Mouse (Mus musculus): ENCODE data around the gene Bmpr1b. TPM values are rescaled to one million over a fixed set of nuclear protein-coding genes. Genes with fewer than 3 reads are reported as not detected.

Gene Bmpr1b
- total RNA-seq, 1 experiment = 0.85 TPM

GRCm38 (mm10) chr3:142114762-142115316, 54.4 kb downstream of the Bmpr1b start:
- no peaks in the 10 kb centered on the region for H3K9me3 ChIP-seq (ENCODE audit: control insufficient read depth, insufficient read depth, low read depth, low read length)
- H3K4me1 ChIP-seq (ENCODE audit: control insufficient read depth in 2 of 2, insufficient read depth in 2 of 2, low read length in 2 of 2, poor library complexity in 1 of 2) = no peaks in the 10 kb centered on the region
- no peaks in the 10 kb centered on the region for H3K36me3 ChIP-seq (ENCODE audit: control insufficient read depth, insufficient read depth, low read length, poor library complexity, severe bottlenecking)
- in situ Hi-C loops (cut with MboI; ENCODE audit: low sequenced_read_pairs in 2 of 2, unreplicated experiment in 2 of 2) = no loop called here
- TF ChIP-seq MAFK (IDR thresholded peaks at IDR 0.05; ENCODE audit: insufficient read depth, low read depth, low read length) (no peak), ZNF384 (IDR thresholded peaks at IDR 0.05; ENCODE audit: low read depth, low read length) (no peak), HCFC1 (IDR thresholded peaks at IDR 0.05; ENCODE audit: borderline replicate concordance, insufficient read depth, low read length) (no peak), ZC3H11A (IDR thresholded peaks at IDR 0.05; ENCODE audit: borderline replicate concordance, low read depth, low read length) (no peak), CHD2 (IDR thresholded peaks at IDR 0.05; ENCODE audit: low read depth, low read length) (no peak)
- H3K9ac ChIP-seq (ENCODE audit: insufficient read depth, low read depth, low read length, poor library complexity, severe bottlenecking) = no peak overlapping the region
- DNase-seq (ENCODE audit: low read depth, low spot score) = no peak
- H3K4me3 ChIP-seq (ENCODE audit: insufficient read depth in 1 of 2, low read depth in 1 of 2, low read length in 2 of 2, poor library complexity in 1 of 2, severe bottlenecking in 1 of 2) = no peak overlapping the region
- H3K27ac ChIP-seq (ENCODE audit: insufficient read depth, low read depth, low read length, poor library complexity, severe bottlenecking) = no peak overlapping the region

- Histone ChIP-seq H3K36me3 (ENCODE audit: control insufficient read depth, insufficient read depth, low read length, poor library complexity, severe bottlenecking) (no peaks in the 10 kb centered on the region), H3K4me3 (ENCODE audit: insufficient read depth in 1 of 2, low read depth in 1 of 2, low read length in 2 of 2, poor library complexity in 1 of 2, severe bottlenecking in 1 of 2) (no peak overlapping the region), H3K9ac (ENCODE audit: insufficient read depth, low read depth, low read length, poor library complexity, severe bottlenecking) (no peak overlapping the region), H3K9me3 (ENCODE audit: control insufficient read depth, insufficient read depth, low read depth, low read length) (no peaks in the 10 kb centered on the region), H3K27ac (ENCODE audit: insufficient read depth, low read depth, low read length, poor library complexity, severe bottlenecking) (no peak overlapping the region), H3K4me1 (ENCODE audit: control insufficient read depth in 2 of 2, insufficient read depth in 2 of 2, low read length in 2 of 2, poor library complexity in 1 of 2) (no peaks in the 10 kb centered on the region)
- DNase-seq (ENCODE audit: low read depth, low spot score) = no peak
- in situ Hi-C loops (cut with MboI; ENCODE audit: low sequenced_read_pairs in 2 of 2, unreplicated experiment in 2 of 2) = no loop called here
- no peak for TF ChIP-seq ZNF384 (IDR thresholded peaks at IDR 0.05; ENCODE audit: low read depth, low read length)
- no peak for TF ChIP-seq CHD2 (IDR thresholded peaks at IDR 0.05; ENCODE audit: low read depth, low read length)
- no peak for TF ChIP-seq ZC3H11A (IDR thresholded peaks at IDR 0.05; ENCODE audit: borderline replicate concordance, low read depth, low read length)
- TF ChIP-seq HCFC1 (IDR thresholded peaks at IDR 0.05; ENCODE audit: borderline replicate concordance, insufficient read depth, low read length) = no peak
- no peak for TF ChIP-seq MAFK (IDR thresholded peaks at IDR 0.05; ENCODE audit: insufficient read depth, low read depth, low read length)
Observed at GRCm38 (mm10) chr3:142114190-142114589, 55.0 kb downstream of the Bmpr1b start.

GRCm38 (mm10) chr3:142113208-142113607, 56.0 kb downstream of the Bmpr1b start:
- Histone ChIP-seq H3K4me1 (ENCODE audit: control insufficient read depth in 2 of 2, insufficient read depth in 2 of 2, low read length in 2 of 2, poor library complexity in 1 of 2) (no peaks in the 10 kb centered on the region), H3K4me3 (ENCODE audit: insufficient read depth in 1 of 2, low read depth in 1 of 2, low read length in 2 of 2, poor library complexity in 1 of 2, severe bottlenecking in 1 of 2) (no peak overlapping the region), H3K9me3 (ENCODE audit: control insufficient read depth, insufficient read depth, low read depth, low read length) (no peaks in the 10 kb centered on the region), H3K9ac (ENCODE audit: insufficient read depth, low read depth, low read length, poor library complexity, severe bottlenecking) (no peak overlapping the region), H3K27ac (ENCODE audit: insufficient read depth, low read depth, low read length, poor library complexity, severe bottlenecking) (no peak overlapping the region), H3K36me3 (ENCODE audit: control insufficient read depth, insufficient read depth, low read length, poor library complexity, severe bottlenecking) (no peaks in the 10 kb centered on the region)
- TF ChIP-seq ZC3H11A (IDR thresholded peaks at IDR 0.05; ENCODE audit: borderline replicate concordance, low read depth, low read length) (no peak), HCFC1 (IDR thresholded peaks at IDR 0.05; ENCODE audit: borderline replicate concordance, insufficient read depth, low read length) (no peak), CHD2 (IDR thresholded peaks at IDR 0.05; ENCODE audit: low read depth, low read length) (no peak), ZNF384 (IDR thresholded peaks at IDR 0.05; ENCODE audit: low read depth, low read length) (no peak), MAFK (IDR thresholded peaks at IDR 0.05; ENCODE audit: insufficient read depth, low read depth, low read length) (no peak)
- in situ Hi-C loops (cut with MboI; ENCODE audit: low sequenced_read_pairs in 2 of 2, unreplicated experiment in 2 of 2) = no loop called here
- no peak for DNase-seq (ENCODE audit: low read depth, low spot score)

GRCm38 (mm10) chr3:142106227-142106626, 63.0 kb downstream of the Bmpr1b start:
- H3K36me3 ChIP-seq (ENCODE audit: control insufficient read depth, insufficient read depth, low read length, poor library complexity, severe bottlenecking) = no peaks in the 10 kb centered on the region
- in situ Hi-C loops (cut with MboI; ENCODE audit: low sequenced_read_pairs in 2 of 2, unreplicated experiment in 2 of 2) = no loop called here
- H3K4me3 ChIP-seq (ENCODE audit: insufficient read depth in 1 of 2, low read depth in 1 of 2, low read length in 2 of 2, poor library complexity in 1 of 2, severe bottlenecking in 1 of 2) = no peak overlapping the region
- TF ChIP-seq MAFK (IDR thresholded peaks at IDR 0.05; ENCODE audit: insufficient read depth, low read depth, low read length) (no peak), ZNF384 (IDR thresholded peaks at IDR 0.05; ENCODE audit: low read depth, low read length) (no peak), HCFC1 (IDR thresholded peaks at IDR 0.05; ENCODE audit: borderline replicate concordance, insufficient read depth, low read length) (no peak), CHD2 (IDR thresholded peaks at IDR 0.05; ENCODE audit: low read depth, low read length) (no peak), ZC3H11A (IDR thresholded peaks at IDR 0.05; ENCODE audit: borderline replicate concordance, low read depth, low read length) (no peak)
- H3K4me1 ChIP-seq (ENCODE audit: control insufficient read depth in 2 of 2, insufficient read depth in 2 of 2, low read length in 2 of 2, poor library complexity in 1 of 2) = no peaks in the 10 kb centered on the region
- no peaks in the 10 kb centered on the region for H3K9me3 ChIP-seq (ENCODE audit: control insufficient read depth, insufficient read depth, low read depth, low read length)
- DNase-seq (ENCODE audit: low read depth, low spot score) = no peak
- H3K27ac ChIP-seq (ENCODE audit: insufficient read depth, low read depth, low read length, poor library complexity, severe bottlenecking) = no peak overlapping the region
- no peak overlapping the region for H3K9ac ChIP-seq (ENCODE audit: insufficient read depth, low read depth, low read length, poor library complexity, severe bottlenecking)
